24 mouse cellular contexts compared by ENCODE assay signal in the genomic region with DNA sequence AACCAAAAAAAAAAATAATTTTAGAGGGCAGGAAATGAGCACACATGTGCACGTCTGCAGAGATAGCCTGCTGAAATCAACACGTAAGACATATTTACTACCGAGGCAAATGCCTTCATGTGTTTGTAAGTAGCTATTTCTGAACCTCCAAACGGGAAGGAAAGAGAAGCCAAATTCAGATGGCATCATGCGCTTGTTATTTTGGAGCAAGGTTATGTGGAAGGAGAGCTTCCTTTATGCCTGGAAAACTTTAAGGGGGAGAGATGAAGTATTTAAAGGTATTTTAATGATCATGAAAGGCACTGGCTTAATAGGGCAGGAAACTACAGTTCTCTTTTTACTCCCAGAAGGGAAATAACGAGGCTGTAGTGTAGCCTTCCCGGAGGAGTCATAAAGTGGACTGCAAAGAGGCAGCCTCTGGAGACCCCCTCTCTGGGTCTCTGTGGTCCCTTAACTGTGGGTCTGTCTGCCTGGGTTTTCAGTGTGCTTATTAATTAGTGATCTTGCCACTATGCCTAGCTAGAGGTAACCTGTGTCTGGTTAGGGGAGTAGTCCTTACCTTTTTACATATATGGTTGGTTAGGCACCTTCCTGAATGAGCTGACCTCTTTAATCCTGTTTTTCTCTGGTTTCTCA.
DNase-seq lines count a peak whose midpoint lies in the region; ATAC-seq and TF ChIP-seq lines count a peak whose summit lies in the region.
"Had no signal": no experiment of that assay in that cellular context is flagged by ENCODE, and none has a peak within 500 bp of the region (broad histone marks: within the 10 kb centered on the region; RNA-seq: fewer than 3 reads in every experiment).

No protein-coding gene starts in this region.

- 22% methylated on average over 7 of the region's 7 CpGs for WGBS in heart, adult 2 months
- 6% methylated on average over 7 of the region's 7 CpGs for WGBS in limb, embryonic 12.5 days

- peak overlapping the region; percentile 33 for H3K4me2 ChIP-seq in limb, embryonic 12.5 days
- H3K4me2 ChIP-seq: embryonic facial prominence, embryonic 12.5 days; hindbrain, embryonic 15.5 days; liver, embryonic 15.5 days; midbrain, embryonic 15.5 days; neural tube, embryonic 12.5 days had no signal

- intact Hi-C loops in heart, adult 2 months (cut with DNase I): no loop called here
- intact Hi-C loops in heart, postnatal 14 days (cut with DNase I): no loop called here

- peak; percentile 82 for ATAC-seq in limb, embryonic 12.5 days (ENCODE audit: insufficient number of reproducible peaks, insufficient read depth, low FRiP score, low TSS enrichment, low read depth)
- ATAC-seq: intestine, postnatal 0 days; midbrain, embryonic 15.5 days had no signal

- H3K9me3 ChIP-seq in limb, embryonic 12.5 days: no peaks in the 10 kb centered on the region
- H3K9me3 ChIP-seq: embryonic facial prominence, embryonic 12.5 days; hindbrain, embryonic 15.5 days; liver, embryonic 15.5 days; midbrain, embryonic 15.5 days; neural tube, embryonic 12.5 days had no signal

- TF ChIP-seq EP300 in heart, adult 2 months (IDR thresholded peaks at IDR 0.05; ENCODE audit: insufficient read depth, low read depth, low read length): no peak

- H3K27ac ChIP-seq in heart, adult 2 months: peak overlapping the region; percentile 47
- H3K27ac ChIP-seq in limb, embryonic 12.5 days: peak overlapping the region; percentile 36
- H3K27ac ChIP-seq: embryonic facial prominence, embryonic 12.5 days; hindbrain, embryonic 15.5 days; layer of hippocampus, adult 2 months; liver, embryonic 15.5 days; macrophage; midbrain, embryonic 15.5 days; neural tube, embryonic 12.5 days had no signal

- no peaks in the 10 kb centered on the region for H3K36me3 ChIP-seq in heart, adult 2 months (ENCODE audit: control insufficient read depth, insufficient read depth, low read length)
- H3K36me3 ChIP-seq in limb, embryonic 12.5 days: no peaks in the 10 kb centered on the region
- H3K36me3 ChIP-seq: embryonic facial prominence, embryonic 12.5 days; hindbrain, embryonic 15.5 days; liver, embryonic 15.5 days; midbrain, embryonic 15.5 days; neural tube, embryonic 12.5 days had no signal

- no peak for TF ChIP-seq CTCF in heart, adult 2 months (IDR thresholded peaks at IDR 0.05)

- H3K27me3 ChIP-seq in heart, adult 2 months (ENCODE audit: control insufficient read depth, insufficient read depth, low read length): no peaks in the 10 kb centered on the region
- 0 out of 2 replicates have a peak, but pooled peaks cover 6% of the 10 kb centered on the region for H3K27me3 ChIP-seq in limb, embryonic 12.5 days
- H3K27me3 ChIP-seq: embryonic facial prominence, embryonic 12.5 days; hindbrain, embryonic 15.5 days; liver, embryonic 15.5 days; midbrain, embryonic 15.5 days; neural tube, embryonic 12.5 days had no signal

- H3K4me1 ChIP-seq in heart, adult 2 months (ENCODE audit: control insufficient read depth, insufficient read depth, low read length): no peaks in the 10 kb centered on the region; the same call in 1 of the 2 replicates
- peaks cover 19% of the 10 kb centered on the region for H3K4me1 ChIP-seq in limb, embryonic 12.5 days (replicated peaks)
- H3K4me1 ChIP-seq: embryonic facial prominence, embryonic 12.5 days; hindbrain, embryonic 15.5 days; liver, embryonic 15.5 days; midbrain, embryonic 15.5 days; neural tube, embryonic 12.5 days had no signal

- H3K4me3 ChIP-seq in heart, adult 2 months: no peak overlapping the region
- H3K4me3 ChIP-seq in limb, embryonic 12.5 days (replicated peaks): no peak overlapping the region
- H3K4me3 ChIP-seq: embryonic facial prominence, embryonic 12.5 days; hindbrain, embryonic 15.5 days; layer of hippocampus, adult 2 months; liver, embryonic 15.5 days; midbrain, embryonic 15.5 days; neural tube, embryonic 12.5 days had no signal

- no peaks in the 10 kb centered on the region for H3K79me2 ChIP-seq in heart, adult 2 months (replicated peaks; ENCODE audit: control insufficient read depth, insufficient read depth, low read length)

- no peak for TF ChIP-seq POLR2A in heart, adult 2 months (IDR thresholded peaks at IDR 0.05; ENCODE audit: insufficient read depth, low read depth, low read length)

- peak in 1 of 2 experiments; percentile 6 for DNase-seq in heart, adult 2 months
- no peak for DNase-seq in heart, postnatal 14 days
- DNase-seq in brain, adult 2 months (ENCODE audit: low read depth, low spot score): peak; percentile 35
- peak; percentile 74 for DNase-seq in forelimb bud, embryonic 11.5 days (ENCODE audit: low read depth, low spot score)
- no peak for DNase-seq in spleen, adult 12 weeks (ENCODE audit: low spot score)
- DNase-seq in urinary bladder, postnatal 10 days (ENCODE audit: low spot score): no peak
- DNase-seq: adrenal gland, adult 2 months; cerebellum, adult 11-12 months; cerebellum, postnatal 14 days; gastrocnemius, postnatal 14 days; kidney, postnatal 25 days; liver; retina, postnatal 1 day; right cerebral cortex, postnatal 25 days; thymus, postnatal 14 days had no signal

- H3K9ac ChIP-seq in heart, adult 2 months (ENCODE audit: low read depth, low read length): no peak overlapping the region
- no peak overlapping the region for H3K9ac ChIP-seq in limb, embryonic 12.5 days (replicated peaks)
- H3K9ac ChIP-seq: embryonic facial prominence, embryonic 12.5 days; hindbrain, embryonic 15.5 days; liver, embryonic 15.5 days; midbrain, embryonic 15.5 days; neural tube, embryonic 12.5 days had no signal

Comparison
In these comparisons a context has a peak if more than half of its experiments do, and no peak if none do; other contexts are left out.
1. DNase-seq: peak in brain, adult 2 months (single experiment) and forelimb bud, embryonic 11.5 days (single experiment); none in heart, postnatal 14 days (0 of 2), spleen, adult 12 weeks (single experiment) and urinary bladder, postnatal 10 days (single experiment).